Mouse (Mus musculus) hindbrain, embryonic 10.5 days (tissue): Measurements from ENCODE around the gene Sft2d1. TPM values are rescaled to one million over a fixed set of nuclear protein-coding genes. Genes with fewer than 3 reads are reported as not detected.
"Not testable (repeated sequence)": the region's sequence is repeated elsewhere in the genome, so short reads cannot be mapped to it uniquely, and the experiment has no call there.

Experiments used
- DNase-seq: peaks from one replicate; pipeline ENCODE4 v3.0.0-alpha.2; 2017; ENCODE audit warnings: low spot score
- H3K27ac ChIP-seq: fragments of 300-500 bp; sonication (generic); 2 replicates; pipeline ENCODE4 v1.5.1; 2016; ENCODE audit warnings: mild to moderate bottlenecking, moderate library complexity
- H3K27me3 ChIP-seq: fragments of 300-500 bp; sonication (generic); 2 replicates; pipeline ENCODE4 v1.6.1; 2016; ENCODE audit warnings: mild to moderate bottlenecking; ENCODE audit not compliant: poor library complexity, insufficient read depth, severe bottlenecking
- H3K36me3 ChIP-seq: fragments of 300-500 bp; sonication (generic); 2 replicates; pipeline ENCODE4 v1.6.1; 2016; ENCODE audit warnings: mild to moderate bottlenecking, moderate library complexity
- H3K4me1 ChIP-seq: fragments of 300-500 bp; sonication (generic); replicated peaks from 2 replicates; pipeline ENCODE4 v1.6.1; 2016; ENCODE audit warnings: mild to moderate bottlenecking
- H3K4me3 ChIP-seq: fragments of 300-500 bp; sonication (generic); 2 replicates; pipeline ENCODE4 v1.5.1; 2016; ENCODE audit warnings: mild to moderate bottlenecking, moderate library complexity
- H3K9me3 ChIP-seq: fragments of 300-500 bp; sonication (generic); 2 replicates; pipeline ENCODE4 v1.6.1; 2016; ENCODE audit warnings: mild to moderate bottlenecking, moderate library complexity
- WGBS: fragments of 180-500 bp; shearing (Covaris S2); methylation state at CpG from one replicate; pipeline ENCODE4 v1.1.7; 2016; 5-methylcytosine and 5-hydroxymethylcytosine counted together
- polyA plus RNA-seq: library from polyadenylated mRNA; unstranded; fragments of >200 nt; fragmentation: Nextera tagmentation; extraction: Ambion mirVana; gene quantifications from 2 replicates; pipeline ENCODE4 v1.2.1, GENCODE M21; 2016

Gene Sft2d1
- polyA plus RNA-seq, 1 experiment from 2014 or later: 97.4 TPM

GRCm38 (mm10) chr17:8313976-8314375 lies 3.1 kb downstream of the Sft2d1 start:
- H3K36me3 ChIP-seq: no peaks in the 10 kb centered on the region
- no peak overlapping the region for H3K27ac ChIP-seq
- DNase-seq: no peak
- H3K4me1 ChIP-seq: peaks cover 25% of the 10 kb centered on the region
- H3K4me3 ChIP-seq: no peak overlapping the region
- 87% methylated on average over 3 of the region's 3 CpGs for whole genome bisulfite sequencing
- no peaks in the 10 kb centered on the region for H3K27me3 ChIP-seq
- no peaks in the 10 kb centered on the region for H3K9me3 ChIP-seq

DNA sequence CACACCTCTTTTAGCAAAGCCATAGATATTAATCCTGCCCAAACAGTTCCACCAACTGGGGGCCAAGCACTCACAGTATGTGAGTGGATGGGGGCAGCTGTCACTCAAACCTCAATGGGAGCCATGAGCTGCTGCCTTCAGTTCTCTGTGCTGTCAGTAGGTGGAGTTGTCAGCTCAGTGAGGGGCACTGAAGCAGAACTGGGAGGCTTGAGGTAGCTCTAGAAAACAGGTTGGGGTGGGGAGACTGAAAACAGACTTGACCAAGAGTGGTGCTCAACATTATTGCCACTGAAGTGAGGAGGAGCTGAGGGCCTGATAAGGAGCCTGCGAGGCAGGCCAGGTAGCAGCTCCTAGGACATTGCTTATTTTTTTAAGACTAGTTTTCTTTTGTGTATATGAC lies 5.3 kb downstream of the Sft2d1 start:
- no peak overlapping the region for H3K4me3 ChIP-seq
- H3K36me3 ChIP-seq: peaks cover 5% of the 10 kb centered on the region
- no peaks in the 10 kb centered on the region for H3K9me3 ChIP-seq
- H3K4me1 ChIP-seq: peaks cover 19% of the 10 kb centered on the region
- no peak overlapping the region for H3K27ac ChIP-seq
- DNase-seq: peak; percentile 5
- H3K27me3 ChIP-seq: no peaks in the 10 kb centered on the region
- 87% methylated on average over 1 of the region's 1 CpGs for WGBS

DNA sequence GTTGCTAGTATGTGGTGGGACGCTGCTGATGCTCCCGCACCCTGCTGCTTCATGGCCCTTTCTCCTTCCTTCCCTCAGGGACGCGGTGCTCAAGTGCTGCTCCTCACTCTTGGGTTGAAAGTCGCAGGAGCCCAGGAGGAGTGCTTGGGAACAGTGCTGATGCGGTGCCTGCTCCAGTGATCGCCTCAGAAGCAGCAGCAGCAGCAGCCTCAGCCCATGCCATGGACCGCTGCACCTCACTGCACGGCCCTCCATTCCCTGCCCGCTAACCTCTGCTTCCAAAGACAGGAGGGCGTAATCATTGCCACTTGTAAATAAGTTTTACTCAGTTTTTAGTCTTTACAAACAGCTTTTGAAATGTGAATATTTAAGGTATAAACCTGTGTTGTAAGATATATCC lies 16.0 kb downstream of the Sft2d1 start:
- not testable (repeated sequence) for H3K27ac ChIP-seq, H3K4me3 ChIP-seq, H3K27me3 ChIP-seq, H3K9me3 ChIP-seq, H3K4me1 ChIP-seq, DNase-seq
- H3K36me3 ChIP-seq: peaks cover 40% of the 10 kb centered on the region
- WGBS: 76% methylated on average over 11 of the region's 11 CpGs

- Histone ChIP-seq H3K9me3 (no peaks in the 10 kb centered on the region), H3K36me3 (peaks cover 36% of the 10 kb centered on the region), H3K4me3 (no peak overlapping the region), H3K4me1 (no peaks in the 10 kb centered on the region), H3K27ac (no peak overlapping the region), H3K27me3 (no peaks in the 10 kb centered on the region)
- peak; percentile 25 for DNase-seq
- 72% methylated on average over 7 of the region's 7 CpGs for WGBS
These were observed 17.7 kb downstream of the Sft2d1 start for GRCm38 (mm10) chr17:8328511-8329174.

DNA sequence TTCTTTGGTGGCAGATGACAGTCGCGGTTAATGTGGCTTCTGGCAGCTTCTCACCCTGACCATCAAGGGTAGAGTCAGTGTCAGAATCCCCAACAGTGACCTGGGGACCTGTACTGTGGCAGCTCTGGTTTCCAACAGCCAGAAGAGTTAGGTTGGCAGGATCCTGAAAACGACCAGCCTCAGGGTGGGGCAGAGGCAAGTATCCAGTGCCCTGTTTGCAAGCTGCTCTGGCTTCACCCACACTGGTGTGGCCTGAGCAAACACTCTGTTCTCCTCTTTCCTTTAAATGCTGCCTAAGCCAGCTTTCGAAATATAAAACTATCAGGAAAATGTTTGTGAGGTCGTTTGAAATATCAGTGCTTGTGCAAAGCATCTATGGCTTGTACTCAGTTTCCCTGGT lies 19.7 kb downstream of the Sft2d1 start:
- no peak for DNase-seq
- no peaks in the 10 kb centered on the region for H3K9me3 ChIP-seq
- H3K36me3 ChIP-seq: peaks cover 19% of the 10 kb centered on the region
- H3K27me3 ChIP-seq: no peaks in the 10 kb centered on the region
- H3K27ac ChIP-seq: no peak overlapping the region
- WGBS: 84% methylated on average over 5 of the region's 5 CpGs
- no peaks in the 10 kb centered on the region for H3K4me1 ChIP-seq
- no peak overlapping the region for H3K4me3 ChIP-seq

GRCm38 (mm10) chr17:8337159-8337558 lies 26.3 kb downstream of the Sft2d1 start, which contains the start of gene Prr18:
Prr18 (plus strand) TSS chr17:8337459.
- Histone ChIP-seq H3K27me3 (peaks cover 46% of the 10 kb centered on the region), H3K4me1 (peaks cover 25% of the 10 kb centered on the region)
- not testable (repeated sequence) for DNase-seq, H3K9me3 ChIP-seq, H3K36me3 ChIP-seq, H3K4me3 ChIP-seq, H3K27ac ChIP-seq
- 100% methylated on average over 2 of the region's 5 CpGs for WGBS

DNA sequence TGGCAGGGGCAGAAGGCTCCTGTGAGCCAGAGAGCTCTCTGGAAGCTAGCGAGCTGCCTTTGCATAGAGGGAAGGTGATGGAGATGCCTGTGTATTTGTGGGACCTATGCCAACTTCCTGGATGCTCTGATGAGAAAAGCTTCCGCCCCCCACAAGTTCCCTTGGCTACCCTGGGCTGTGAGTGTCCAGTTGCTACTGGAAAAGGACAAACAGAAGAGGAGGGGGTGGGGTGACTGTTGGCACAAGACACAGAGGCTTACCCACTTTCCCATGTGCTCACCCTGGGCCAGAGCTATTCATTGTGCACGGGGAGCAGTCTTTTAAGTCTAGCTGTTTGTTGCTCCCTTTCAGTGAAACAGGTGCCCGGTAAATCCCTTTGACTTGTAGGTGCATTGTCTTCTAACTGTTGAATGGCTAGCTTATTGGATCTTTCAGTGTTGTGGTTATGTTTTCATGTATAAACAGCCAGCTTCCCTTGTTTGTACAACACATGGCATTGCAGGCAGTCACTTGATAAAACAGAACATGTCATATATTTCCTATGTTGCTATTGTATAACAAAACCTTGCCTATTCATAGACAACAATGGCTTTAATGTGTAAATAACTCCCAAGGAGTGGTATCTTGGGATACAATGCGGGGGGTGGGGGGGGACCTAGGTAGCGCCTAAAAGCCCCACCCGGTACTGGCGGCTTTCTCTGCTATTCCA lies 28.9 kb downstream of the Sft2d1 start:
- H3K36me3 ChIP-seq: no peaks in the 10 kb centered on the region
- H3K4me1 ChIP-seq: peaks cover 25% of the 10 kb centered on the region
- WGBS: 24% methylated on average over 8 of the region's 8 CpGs
- H3K9me3 ChIP-seq: no peaks in the 10 kb centered on the region
- DNase-seq: no peak
- H3K4me3 ChIP-seq: peak overlapping the region; percentile 76
- H3K27me3 ChIP-seq: peaks cover 69% of the 10 kb centered on the region
- H3K27ac ChIP-seq: peak overlapping the region; percentile 83; the same call in 1 of the 2 replicates

DNA sequence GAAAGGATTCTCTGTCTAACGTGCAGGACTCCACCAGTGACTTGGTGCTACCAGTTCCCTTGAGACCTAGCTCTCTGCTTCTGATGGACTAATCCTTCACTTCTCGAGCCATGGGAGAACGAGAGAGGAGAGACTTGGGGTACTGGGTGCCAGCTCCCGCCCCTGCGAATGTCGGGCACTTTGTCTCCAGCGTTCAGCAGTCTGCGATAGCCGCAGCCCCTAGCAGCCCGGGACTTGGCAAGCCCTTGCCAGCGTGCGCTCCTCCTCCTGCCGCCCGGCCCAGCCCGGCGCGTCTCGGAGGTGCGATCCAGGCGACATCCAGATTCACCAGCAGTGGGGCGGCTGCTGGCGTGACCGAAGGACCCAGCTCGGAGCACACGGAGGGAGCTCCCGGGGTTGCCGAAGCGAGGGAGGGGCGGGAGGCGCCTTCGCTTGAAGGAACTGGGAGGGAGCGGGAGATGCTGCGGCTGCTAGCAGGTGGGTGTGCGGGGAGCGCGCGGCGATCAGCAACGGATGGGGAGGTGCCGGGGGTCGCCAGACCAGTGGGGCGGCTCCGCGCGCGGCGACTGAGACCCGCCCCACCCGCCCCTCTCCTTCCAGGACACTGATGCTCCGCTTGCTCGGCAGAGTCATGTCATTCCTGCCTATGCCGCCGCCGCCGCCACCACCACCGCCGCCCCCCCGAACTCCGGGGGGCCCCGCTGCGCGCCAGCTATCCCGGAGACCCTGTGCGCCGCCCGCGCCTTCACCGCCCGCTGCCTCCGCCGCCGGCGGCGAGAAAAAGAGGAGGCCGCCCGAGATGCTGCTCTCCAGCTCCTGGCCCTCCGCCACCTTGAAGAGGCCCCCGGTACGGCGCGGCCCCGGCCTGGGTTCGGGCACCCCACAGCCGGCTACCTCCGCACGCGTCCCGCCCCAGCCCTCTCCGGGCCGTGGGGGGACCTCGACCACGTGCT lies 29.8 kb downstream of the Sft2d1 start:
- peaks cover 25% of the 10 kb centered on the region for H3K4me1 ChIP-seq
- peak overlapping the region; percentile 83 for H3K27ac ChIP-seq
- peak overlapping the region; percentile 76 for H3K4me3 ChIP-seq
- WGBS: under 1% methylated on average over 68 of the region's 92 CpGs
- no peaks in the 10 kb centered on the region for H3K9me3 ChIP-seq
- H3K36me3 ChIP-seq: no peaks in the 10 kb centered on the region
- peaks cover 70% of the 10 kb centered on the region for H3K27me3 ChIP-seq
- peak; percentile 60 for DNase-seq

GRCm38 (mm10) chr17:8341360-8341963 lies 30.6 kb downstream of the Sft2d1 start:
- H3K27ac ChIP-seq: peak overlapping the region; percentile 83
- WGBS: 11% methylated on average over 46 of the region's 46 CpGs
- peak; percentile 39 for DNase-seq
- peaks cover 25% of the 10 kb centered on the region for H3K4me1 ChIP-seq
- H3K4me3 ChIP-seq: peak overlapping the region; percentile 76
- H3K9me3 ChIP-seq: no peaks in the 10 kb centered on the region
- peaks cover 70% of the 10 kb centered on the region for H3K27me3 ChIP-seq
- no peaks in the 10 kb centered on the region for H3K36me3 ChIP-seq

DNA sequence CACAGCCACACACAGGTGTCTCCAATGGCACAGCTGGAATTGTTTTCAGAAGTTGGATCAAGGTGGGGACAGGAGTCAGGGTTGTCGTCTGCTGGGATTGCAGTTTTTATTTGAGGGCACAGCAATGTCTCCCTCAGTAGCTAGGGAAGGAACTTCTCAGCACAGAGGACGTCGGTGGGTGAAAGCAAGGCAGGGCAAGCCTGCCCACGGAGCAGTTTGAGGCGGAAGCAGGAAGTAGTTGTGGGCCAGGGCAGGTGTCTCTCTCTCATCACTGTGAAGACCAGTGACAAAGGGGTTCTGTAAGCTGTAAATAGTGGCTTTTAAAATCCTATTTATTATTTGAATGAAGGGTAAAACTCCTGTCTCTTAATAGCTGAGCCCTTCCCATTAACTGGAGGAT lies 31.8 kb downstream of the Sft2d1 start:
- no peaks in the 10 kb centered on the region for H3K36me3 ChIP-seq
- no peak overlapping the region for H3K27ac ChIP-seq
- peaks cover 25% of the 10 kb centered on the region for H3K4me1 ChIP-seq
- no peaks in the 10 kb centered on the region for H3K9me3 ChIP-seq
- H3K27me3 ChIP-seq: peaks cover 68% of the 10 kb centered on the region
- DNase-seq: no peak
- no peak overlapping the region for H3K4me3 ChIP-seq
- whole genome bisulfite sequencing: 52% methylated on average over 5 of the region's 5 CpGs

GRCm38 (mm10) chr17:8343416-8343815 lies 32.5 kb downstream of the Sft2d1 start:
- H3K27ac ChIP-seq: no peak overlapping the region
- no peak for DNase-seq
- 80% methylated on average over 6 of the region's 6 CpGs for WGBS
- peaks cover 61% of the 10 kb centered on the region for H3K27me3 ChIP-seq
- peaks cover 25% of the 10 kb centered on the region for H3K4me1 ChIP-seq
- H3K4me3 ChIP-seq: no peak overlapping the region
- no peaks in the 10 kb centered on the region for H3K36me3 ChIP-seq
- H3K9me3 ChIP-seq: no peaks in the 10 kb centered on the region

DNA sequence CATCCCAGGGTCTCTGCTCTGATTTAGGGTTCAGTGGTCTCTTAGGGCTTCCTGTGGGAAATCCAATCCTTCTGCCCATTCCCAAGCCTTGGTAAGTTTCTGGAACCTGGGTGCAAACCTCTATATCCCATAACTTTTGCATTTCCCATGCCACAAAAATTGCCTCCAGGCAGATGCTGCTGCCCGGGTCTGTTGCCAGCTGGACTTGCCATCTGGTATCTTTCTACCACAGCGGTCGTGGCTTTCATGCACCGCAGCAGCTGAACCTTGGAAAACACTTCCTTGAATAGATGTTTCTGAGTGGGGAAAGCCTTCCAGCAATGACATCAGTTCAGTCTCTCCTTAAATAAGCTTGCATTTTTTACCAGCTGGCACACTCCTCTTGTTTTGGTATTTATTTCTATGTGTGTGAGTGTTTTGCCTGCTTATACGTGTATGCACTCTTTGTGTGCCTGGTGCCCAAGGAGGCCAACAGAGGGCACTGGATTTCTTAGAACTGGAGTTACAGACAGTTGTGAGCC lies 36.9 kb downstream of the Sft2d1 start:
- Histone ChIP-seq H3K9me3 (no peaks in the 10 kb centered on the region), H3K4me3 (no peak overlapping the region), H3K36me3 (no peaks in the 10 kb centered on the region), H3K27me3 (peaks cover 17% of the 10 kb centered on the region), H3K27ac (no peak overlapping the region), H3K4me1 (peaks cover 13% of the 10 kb centered on the region)
- no peak for DNase-seq
- 82% methylated on average over 5 of the region's 5 CpGs for WGBS
